Mouse (Mus musculus): ENCODE measurements around the gene Mypop.

GRCm38 (mm10) chr7:19002848-19003498 lies 11.9 kb downstream of the Mypop start:
- TF ChIP-seq POLR2A (IDR thresholded peaks at IDR 0.05; ENCODE audit: extremely low read depth, insufficient read depth, low read length) (peak; percentile 55), CTCF (IDR thresholded peaks at IDR 0.05; ENCODE audit: extremely low read depth, insufficient read depth, low read length) (no peak)

Measured in cortical plate, adult 2 months (tissue).